Mouse (Mus musculus): Measurements from ENCODE around the gene Abca9. TPM values are rescaled to one million over a fixed set of nuclear protein-coding genes. Genes with fewer than 3 reads are reported as not detected.

The Abca9 gene
- 4.3 TPM for polyA plus RNA-seq (2014; fragmentation: Illumina TruSeq; extraction: RNeasy Lipid Tissue Mini Kit (QIAGEN cat#74804); ENCODE audit: low replicate concordance)

DNA sequence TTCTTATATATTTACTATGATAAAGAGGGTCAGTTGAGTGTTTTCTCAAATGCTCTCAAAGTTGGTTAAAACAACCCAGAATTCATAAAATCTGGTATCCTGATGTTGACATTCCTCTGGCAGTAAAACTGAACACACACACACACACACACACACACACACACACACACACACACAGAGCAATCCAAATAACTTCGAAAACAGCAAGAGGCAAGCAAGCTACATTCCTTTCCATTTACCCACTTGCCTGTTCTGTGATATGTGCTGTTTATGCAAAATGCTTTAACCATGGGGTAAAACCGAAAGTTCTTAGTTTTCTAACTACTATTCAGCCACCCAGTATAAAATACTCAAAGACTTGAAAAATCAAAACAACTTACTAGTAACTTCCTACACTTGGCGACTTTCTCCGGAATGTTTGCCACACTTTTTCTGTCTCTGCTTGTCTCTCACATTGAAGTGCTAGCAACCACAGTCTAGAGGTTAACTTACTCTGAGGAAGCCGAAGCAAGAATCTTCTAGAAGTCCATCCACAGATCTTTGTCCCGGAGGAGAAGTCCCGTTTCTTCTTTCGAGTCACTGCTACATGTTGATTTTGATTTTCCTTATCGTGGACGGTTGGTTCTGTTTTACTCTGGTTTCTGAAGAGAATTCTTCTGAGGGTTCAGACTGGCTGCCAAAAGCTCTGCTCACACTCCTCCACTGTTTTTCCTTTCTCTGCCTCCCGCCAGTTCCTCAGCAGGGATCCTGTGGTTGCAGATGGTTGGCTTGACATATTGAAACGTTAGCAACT lies at the start of gene Abca9:
TSS of gene Abca9 (minus strand) at position 738 of the 793 bp plus-strand sequence.

DNA sequence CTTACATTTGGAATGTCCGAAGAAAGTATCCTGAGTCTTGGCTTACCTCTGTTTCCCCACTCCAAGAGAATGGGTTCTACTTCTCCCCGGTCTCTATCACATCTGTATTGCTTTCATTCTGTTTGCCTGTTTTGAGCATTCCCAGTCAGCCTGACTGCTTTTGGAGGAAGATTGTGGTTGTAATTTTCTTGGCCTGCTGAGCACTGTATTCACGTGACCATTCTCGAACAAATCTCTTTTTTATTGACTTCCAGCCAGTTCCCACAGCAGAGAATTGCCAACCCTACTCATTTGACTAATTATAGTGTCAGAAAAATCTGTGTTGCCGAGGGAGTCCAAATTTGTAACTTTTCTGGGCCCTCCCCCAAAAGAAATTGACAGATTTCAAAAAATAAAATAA lies 72.1 kb downstream of the Abca9 start, which contains the start of gene Abca8a:
TSS of gene Abca8a (minus strand) at position 121 of the 400 bp plus-strand sequence.

Other genes with a start within 250 kb of the Abca9 start
- gene Abca8b, start 172.4 kb downstream of the Abca9 start, polyA plus RNA-seq (2014; fragmentation: Illumina TruSeq; extraction: RNeasy Lipid Tissue Mini Kit (QIAGEN cat#74804); ENCODE audit: low replicate concordance), result 1.7 TPM
- 12.7 TPM for gene Abca8a, start 72.2 kb downstream of the Abca9 start, polyA plus RNA-seq (2014; fragmentation: Illumina TruSeq; extraction: RNeasy Lipid Tissue Mini Kit (QIAGEN cat#74804); ENCODE audit: low replicate concordance)
- 0.07 TPM for gene Abca6, start 83.6 kb upstream of the Abca9 start, polyA plus RNA-seq (2014; fragmentation: Illumina TruSeq; extraction: RNeasy Lipid Tissue Mini Kit (QIAGEN cat#74804); ENCODE audit: low replicate concordance)
- 2.3 TPM for gene Abca5, start 169.5 kb upstream of the Abca9 start, polyA plus RNA-seq (2014; fragmentation: Illumina TruSeq; extraction: RNeasy Lipid Tissue Mini Kit (QIAGEN cat#74804); ENCODE audit: low replicate concordance)
- 10.5 TPM for gene Map2k6, start 230.9 kb upstream of the Abca9 start, polyA plus RNA-seq (2014; fragmentation: Illumina TruSeq; extraction: RNeasy Lipid Tissue Mini Kit (QIAGEN cat#74804); ENCODE audit: low replicate concordance)